Mouse (Mus musculus): ENCODE measurements around the gene Pck1.
"Not testable (repeated sequence)": the region's sequence is repeated elsewhere in the genome, so short reads cannot be mapped to it uniquely, and the experiment has no call there.

Gene Pck1

DNA sequence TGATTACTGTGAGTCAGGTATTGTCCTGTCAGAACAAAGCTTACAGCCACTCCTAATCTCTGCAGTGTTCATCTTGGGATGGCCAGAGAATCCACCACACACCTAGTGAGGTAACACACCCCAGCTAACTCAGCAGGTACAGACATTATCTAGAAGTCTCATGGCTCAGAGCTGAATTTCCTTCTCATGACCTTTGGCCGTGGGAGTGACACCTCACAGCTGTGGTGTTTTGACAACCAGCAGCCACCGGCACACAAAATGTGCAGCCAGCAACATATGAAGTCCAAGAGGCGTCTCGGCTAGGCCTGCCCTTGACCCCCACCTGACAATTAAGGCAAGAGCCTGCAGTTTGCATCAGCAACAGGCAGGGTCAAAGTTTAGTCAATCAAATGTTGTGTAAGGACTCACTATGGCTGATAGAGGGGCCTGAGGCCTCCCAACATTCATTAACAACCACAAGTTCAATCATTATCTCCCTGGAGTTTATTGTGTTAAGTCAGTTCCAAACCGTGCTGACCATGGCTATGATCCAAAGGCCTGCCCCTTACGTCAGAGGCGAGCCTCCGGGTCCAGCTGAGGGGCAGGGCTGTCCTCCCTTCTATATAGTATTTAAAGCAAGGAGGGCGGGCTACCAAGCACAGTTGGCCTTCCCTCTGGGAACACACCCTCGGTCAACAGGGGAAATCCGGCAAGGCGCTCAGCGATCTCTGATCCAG, at the start of gene Pck1:
Gene Pck1 (plus strand): TSS at position 613 of the 716 bp plus-strand sequence.
- in situ Hi-C loops (cut with MboI) = no loop called here

- in situ Hi-C loops (cut with MboI) = loop anchor here (10.0 kb wide), 1 partner anchor 458 kb away; no protein-coding TSS in a partner anchor
These were observed 46.4 kb upstream of the Pck1 start for GRCm38 (mm10) chr2:173106409-173106808.

DNA sequence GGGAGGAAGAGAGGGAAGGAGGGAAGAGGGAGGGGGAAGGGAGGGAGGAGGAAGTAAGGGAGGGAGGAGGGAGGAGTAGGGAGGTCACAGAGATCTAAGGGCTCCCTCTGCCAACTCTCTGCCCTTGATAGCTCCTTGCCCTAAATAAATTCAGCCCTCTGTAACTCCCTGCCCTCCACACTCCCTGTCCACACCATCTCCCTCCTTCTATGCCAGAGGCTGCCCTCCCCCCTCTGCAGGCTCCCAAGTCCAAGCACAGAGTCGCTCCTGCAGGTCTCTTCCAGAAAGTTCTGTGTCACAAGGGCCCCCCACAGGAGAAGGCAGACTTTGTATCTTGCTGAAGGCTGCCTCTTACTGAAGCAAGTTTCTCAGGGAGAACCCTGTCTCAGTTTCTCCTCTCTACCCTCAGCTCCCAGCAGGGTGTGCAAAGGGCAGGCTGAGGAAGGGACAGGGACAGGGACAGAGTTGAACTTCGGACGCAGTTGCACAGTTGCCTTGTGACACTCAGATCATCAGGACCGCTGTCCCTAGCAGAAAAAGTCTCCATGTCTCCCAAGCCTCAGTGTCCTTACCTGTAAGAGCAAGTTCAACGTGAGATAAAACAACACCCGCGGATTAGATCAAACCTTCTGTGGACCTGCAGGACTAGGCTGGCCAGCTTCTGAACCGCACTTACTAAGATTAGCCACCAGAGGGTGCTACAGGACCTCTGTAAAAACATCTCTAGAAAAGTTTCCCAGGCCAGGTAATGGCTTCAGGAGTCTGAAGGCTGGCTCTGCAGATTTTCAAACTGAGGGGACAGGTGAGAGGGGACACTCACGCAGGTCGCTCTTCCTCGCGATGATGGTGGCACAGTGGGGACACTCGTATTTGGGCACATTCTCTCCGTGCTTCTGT, 45.7 kb upstream of the Pck1 start:
- in situ Hi-C loops (cut with MboI) = loop anchor here (10.0 kb wide), 1 partner anchor 458 kb away; no protein-coding TSS in a partner anchor

GRCm38 (mm10) chr2:173108509-173109190, 44.2 kb upstream of the Pck1 start:
- in situ Hi-C loops (cut with MboI) = loop anchor here (10.0 kb wide), 1 partner anchor 456 kb away; no protein-coding TSS in a partner anchor

DNA sequence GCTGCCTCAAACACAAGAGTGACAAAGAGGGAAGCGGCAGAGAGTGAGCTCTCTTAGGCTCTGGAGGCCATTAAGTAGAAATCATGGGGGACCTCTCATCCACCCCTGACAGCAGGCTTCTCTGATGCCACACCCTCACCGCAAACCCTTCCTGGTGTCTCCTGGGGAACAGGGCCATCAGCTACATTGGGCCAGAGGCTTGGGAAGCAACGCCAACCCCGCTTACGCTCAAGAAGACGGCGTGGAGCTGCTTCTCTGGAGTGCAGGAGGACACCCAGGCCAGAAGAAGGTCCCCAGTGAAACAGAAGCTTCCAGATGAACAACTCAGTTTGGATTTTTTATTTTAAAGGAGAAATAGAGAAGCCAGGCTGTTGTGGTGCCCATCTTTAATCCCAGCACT, 43.3 kb upstream of the Pck1 start:
- in situ Hi-C loops (cut with MboI) = loop anchor here (10.0 kb wide), 1 partner anchor 455 kb away; no protein-coding TSS in a partner anchor

GRCm38 (mm10) chr2:173110571-173110970, 42.3 kb upstream of the Pck1 start:
- in situ Hi-C loops (cut with MboI) = loop anchor here (5.0 kb wide), 1 partner anchor 67 kb away; no protein-coding TSS in a partner anchor

DNA sequence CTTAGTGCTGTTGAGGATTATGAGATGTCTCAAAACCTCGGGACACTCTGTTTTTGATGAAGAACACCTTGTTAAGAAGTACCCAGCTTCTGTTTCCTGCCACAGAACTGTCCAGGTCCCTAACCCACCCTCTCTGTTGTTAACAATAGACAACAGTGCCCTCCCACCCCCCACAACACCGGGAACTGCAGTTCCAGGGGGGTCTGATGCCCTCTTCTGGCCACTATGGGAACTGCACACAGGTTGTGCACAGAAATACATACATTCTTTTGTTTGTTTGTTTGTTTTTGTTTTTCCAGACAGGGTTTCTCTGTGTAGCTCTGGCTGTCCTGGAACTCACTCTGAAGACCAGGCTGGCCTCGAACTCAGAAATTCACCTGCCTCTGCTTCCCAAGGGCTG, 39.1 kb upstream of the Pck1 start:
- in situ Hi-C loops (cut with MboI) = loop anchor here (5.0 kb wide), 1 partner anchor 64 kb away; no protein-coding TSS in a partner anchor

- in situ Hi-C loops (cut with MboI) = no loop called here
These were observed 33.6 kb upstream of the Pck1 start, which contains the start of gene Ctcfl for GRCm38 (mm10) chr2:173119023-173119944. TSS of gene Ctcfl (minus strand) at chr2:173119525.

DNA sequence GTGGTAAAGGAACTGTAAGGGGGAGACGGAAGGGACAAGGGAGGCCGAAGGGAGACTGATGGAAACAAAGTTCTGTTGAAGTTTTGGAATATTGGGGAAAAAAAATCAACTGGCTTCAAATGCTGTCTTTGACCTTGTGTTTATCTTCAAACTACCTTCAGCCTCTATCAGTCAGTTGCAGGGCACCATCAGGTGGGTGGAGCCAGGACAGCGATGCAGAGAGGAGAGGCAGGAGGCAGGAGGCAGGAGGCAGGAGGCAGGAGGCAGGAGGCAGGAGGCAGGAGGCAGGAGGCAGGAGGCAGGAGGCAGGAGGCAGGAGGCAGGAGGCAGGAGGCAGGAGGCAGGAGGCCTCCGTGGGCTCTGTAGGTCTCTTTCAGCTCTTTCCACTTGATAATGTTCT, 32.7 kb upstream of the Pck1 start:
- in situ Hi-C loops (cut with MboI) = not testable (repeated sequence)

GRCm38 (mm10) chr2:173124022-173124735, 28.7 kb upstream of the Pck1 start:
- in situ Hi-C loops (cut with MboI) = no loop called here

- in situ Hi-C loops (cut with MboI) = no loop called here
These were observed 26.5 kb upstream of the Pck1 start for GRCm38 (mm10) chr2:173126386-173126785.

DNA sequence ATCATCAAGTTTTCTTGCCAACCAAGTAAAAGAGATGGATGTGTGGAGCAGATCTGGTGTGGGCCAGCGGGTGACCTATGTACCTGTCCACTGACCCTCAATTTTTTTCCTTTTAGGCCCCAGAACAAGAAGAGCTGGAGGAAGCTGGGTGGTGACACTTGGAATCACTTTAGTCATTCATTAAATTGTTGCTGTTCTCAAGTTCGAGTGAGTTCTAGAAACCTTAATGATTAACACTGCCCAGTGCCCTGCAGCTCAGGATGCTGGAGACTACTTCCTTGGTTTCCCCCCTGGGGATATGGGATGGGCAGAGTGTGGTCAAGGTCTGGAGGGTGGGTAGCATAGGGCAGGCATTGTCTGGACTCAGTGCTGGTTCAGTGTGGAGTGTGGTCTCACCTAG, 23.7 kb upstream of the Pck1 start:
- in situ Hi-C loops (cut with MboI) = no loop called here

- in situ Hi-C loops (cut with MboI) = no loop called here
These were observed 20.6 kb upstream of the Pck1 start for GRCm38 (mm10) chr2:173132262-173132661.

- in situ Hi-C loops (cut with MboI) = no loop called here
These were observed 20.0 kb upstream of the Pck1 start for GRCm38 (mm10) chr2:173132794-173133300.

DNA sequence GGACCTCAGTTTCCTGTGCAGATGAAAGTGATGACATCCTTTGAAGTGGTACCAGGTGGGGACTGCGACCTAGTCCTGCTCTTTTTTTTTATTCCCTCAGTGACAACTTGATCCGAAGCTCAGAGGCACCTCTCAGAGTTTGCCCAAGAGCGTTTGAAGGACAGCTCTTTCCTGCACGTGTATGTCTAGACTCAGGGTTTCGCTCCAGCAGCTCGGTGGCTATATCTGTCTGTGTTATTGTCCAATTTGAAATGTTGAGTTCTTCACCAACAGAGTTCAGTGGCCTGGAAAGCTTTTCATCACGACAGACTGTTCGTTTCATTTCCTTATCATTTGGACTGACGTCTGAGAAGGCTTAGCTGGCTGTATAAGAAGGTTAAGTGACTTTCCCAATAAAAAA, 18.2 kb upstream of the Pck1 start:
- in situ Hi-C loops (cut with MboI) = no loop called here

DNA sequence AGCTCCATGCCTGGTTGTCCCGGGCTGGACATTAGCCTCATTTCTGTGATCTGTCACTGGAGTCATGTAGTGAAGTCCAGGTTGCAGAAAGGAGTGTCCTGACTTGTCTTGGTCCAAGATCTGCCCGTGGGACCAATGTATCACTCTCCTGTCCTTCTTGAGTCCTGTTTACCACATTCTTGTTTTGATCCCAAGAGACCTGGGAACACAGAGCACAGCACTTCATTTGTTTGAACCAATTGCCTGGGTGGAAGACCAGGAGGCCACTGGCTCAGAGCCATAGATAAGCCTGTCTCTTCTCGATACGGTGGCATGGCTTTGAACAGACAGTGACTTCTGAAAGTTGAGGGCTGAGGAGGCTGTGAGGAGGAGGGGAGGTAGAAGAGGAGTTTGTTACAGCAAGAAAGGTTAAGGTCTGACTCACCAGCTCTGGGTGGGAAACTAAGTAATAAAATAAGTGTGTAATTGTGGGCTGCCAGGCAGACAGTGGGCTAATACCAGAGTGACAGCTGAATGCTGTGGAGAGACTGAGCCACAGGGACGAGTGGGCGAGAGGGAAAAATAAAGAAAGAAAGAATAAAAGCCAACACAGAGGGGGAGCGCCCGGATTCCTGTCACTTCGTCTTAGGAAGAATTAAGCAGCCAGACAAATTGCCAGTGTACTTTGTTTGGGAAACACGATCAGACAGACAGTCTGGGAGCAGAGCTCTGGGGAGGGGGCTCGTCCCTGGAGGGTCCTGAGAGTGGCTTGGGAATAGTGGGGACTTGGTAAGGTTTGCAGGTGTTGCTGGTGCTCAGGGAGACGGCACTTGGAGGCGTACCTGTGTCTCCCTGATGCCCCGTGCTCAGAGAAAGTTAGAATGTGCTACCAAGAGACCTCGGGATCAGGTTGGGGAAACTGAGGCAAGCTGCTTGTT, 14.3 kb upstream of the Pck1 start:
- in situ Hi-C loops (cut with MboI) = no loop called here

GRCm38 (mm10) chr2:173143611-173144010, 9.2 kb upstream of the Pck1 start:
- in situ Hi-C loops (cut with MboI) = no loop called here

GRCm38 (mm10) chr2:173145808-173146207, 7.0 kb upstream of the Pck1 start:
- in situ Hi-C loops (cut with MboI) = no loop called here

DNA sequence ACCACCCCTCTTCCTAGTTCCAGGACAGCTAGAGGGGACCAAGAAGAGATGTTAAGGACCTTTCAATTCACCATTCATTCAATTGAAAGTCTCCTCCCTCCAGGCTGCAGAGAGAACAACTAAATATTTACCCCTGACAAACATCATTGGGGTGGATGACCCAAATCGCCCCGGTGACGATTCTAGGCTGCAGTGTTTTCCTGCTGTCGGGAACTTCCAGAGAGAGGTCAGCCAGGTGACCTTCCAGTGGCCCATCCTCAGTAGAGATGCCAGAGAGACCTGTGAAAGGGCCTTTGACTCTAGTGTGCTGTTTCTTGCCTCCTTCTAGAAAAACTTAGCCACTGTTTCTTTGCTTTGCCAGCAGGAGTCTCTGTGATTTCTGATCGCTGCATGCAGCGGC, 6.1 kb upstream of the Pck1 start:
- in situ Hi-C loops (cut with MboI) = no loop called here
